Mouse (Mus musculus): ENCODE measurements around the gene Cyp2b10. TPM values are rescaled to one million over a fixed set of nuclear protein-coding genes. Genes with fewer than 3 reads are reported as not detected.

Gene Cyp2b10
- total RNA-seq (2014; rRNA removed) (95.3 and 137 TPM in 2 replicates), polyA plus RNA-seq (2012; rRNA removed) (21.6 and 78.3 TPM in 2 replicates)

- no peak within 1 kb of the TSS for H3K27ac ChIP-seq (replicated peaks; ENCODE audit: insufficient read depth, low read depth, low read length)
- no peak for TF ChIP-seq POLR2A (IDR thresholded peaks at IDR 0.05; ENCODE audit: extremely low read depth, insufficient read depth, low read length)
- TF ChIP-seq CTCF (IDR thresholded peaks at IDR 0.05; ENCODE audit: low read depth, low read length), result no peak
- peak; percentile 90 for DNase-seq (ENCODE audit: extremely low read depth, low read depth, low spot score)
- 52% methylated on average over 6 of the region's 6 CpGs for WGBS
- H3K4me3 ChIP-seq (ENCODE audit: insufficient read depth, low read depth, low read length), result no peak within 1 kb of the TSS
- H3K79me2 ChIP-seq (ENCODE audit: control insufficient read depth, insufficient read depth, low read length), result no peaks in the 10 kb centered on the region
- H3K9ac ChIP-seq (ENCODE audit: low read depth, low read length), result no peak within 1 kb of the TSS
- H3K27me3 ChIP-seq (ENCODE audit: control insufficient read depth, insufficient read depth, low read length), result no peaks in the 10 kb centered on the region
- H3K36me3 ChIP-seq (ENCODE audit: control insufficient read depth, insufficient read depth, low read length), result no peaks in the 10 kb centered on the region
- H3K4me1 ChIP-seq (ENCODE audit: control insufficient read depth, insufficient read depth, low read length), result peaks cover 10% of the 10 kb centered on the region
Observed at GRCm38 (mm10) chr7:25897411-25897810, at the start of gene Cyp2b10. Gene Cyp2b10 (plus strand): TSS chr7:25897620.

GRCm38 (mm10) chr7:25847722-25848443, 49.5 kb upstream of the Cyp2b10 start:
- 15% methylated on average over 13 of the region's 13 CpGs for WGBS
- DNase-seq (ENCODE audit: extremely low read depth, low read depth, low spot score), result peak; percentile 80

GRCm38 (mm10) chr7:25848444-25848812, 49.0 kb upstream of the Cyp2b10 start:
- Histone ChIP-seq H3K9ac (ENCODE audit: low read depth, low read length) (peak overlapping the region; percentile 87), H3K36me3 (ENCODE audit: control insufficient read depth, insufficient read depth, low read length) (no peaks in the 10 kb centered on the region), H3K79me2 (ENCODE audit: control insufficient read depth, insufficient read depth, low read length) (no peaks in the 10 kb centered on the region), H3K27me3 (ENCODE audit: control insufficient read depth, insufficient read depth, low read length) (no peaks in the 10 kb centered on the region), H3K4me3 (ENCODE audit: insufficient read depth, low read depth, low read length) (peak overlapping the region; percentile 58; the same call in 1 of the 2 replicates), H3K27ac (replicated peaks; ENCODE audit: insufficient read depth, low read depth, low read length) (no peak overlapping the region), H3K4me1 (ENCODE audit: control insufficient read depth, insufficient read depth, low read length) (peaks cover 4% of the 10 kb centered on the region; the same call in 1 of the 2 replicates)
- WGBS, result 25% methylated on average over 11 of the region's 11 CpGs
- no peak for TF ChIP-seq CTCF (IDR thresholded peaks at IDR 0.05; ENCODE audit: low read depth, low read length)
- no peak for TF ChIP-seq POLR2A (IDR thresholded peaks at IDR 0.05; ENCODE audit: extremely low read depth, insufficient read depth, low read length)
- DNase-seq (ENCODE audit: extremely low read depth, low read depth, low spot score), result no peak

More at GRCm38 (mm10) chr7:25847722-25848443, 49.5 kb upstream of the Cyp2b10 start:
- Histone ChIP-seq H3K27ac (replicated peaks; ENCODE audit: insufficient read depth, low read depth, low read length) (0 out of 2 replicates have a peak overlapping the region, but pooled peaks have one; percentile 43), H3K4me3 (ENCODE audit: insufficient read depth, low read depth, low read length) (peak overlapping the region; percentile 58), H3K36me3 (ENCODE audit: control insufficient read depth, insufficient read depth, low read length) (no peaks in the 10 kb centered on the region), H3K79me2 (ENCODE audit: control insufficient read depth, insufficient read depth, low read length) (no peaks in the 10 kb centered on the region), H3K27me3 (ENCODE audit: control insufficient read depth, insufficient read depth, low read length) (no peaks in the 10 kb centered on the region), H3K4me1 (ENCODE audit: control insufficient read depth, insufficient read depth, low read length) (peaks cover 4% of the 10 kb centered on the region; the same call in 1 of the 2 replicates), H3K9ac (ENCODE audit: low read depth, low read length) (peak overlapping the region; percentile 87)
- no peak for TF ChIP-seq POLR2A (IDR thresholded peaks at IDR 0.05; ENCODE audit: extremely low read depth, insufficient read depth, low read length)
- TF ChIP-seq CTCF (IDR thresholded peaks at IDR 0.05; ENCODE audit: low read depth, low read length), result peak; percentile 65

- TF ChIP-seq POLR2A (IDR thresholded peaks at IDR 0.05; ENCODE audit: extremely low read depth, insufficient read depth, low read length), result no peak
- peak; percentile 94 for TF ChIP-seq CTCF (IDR thresholded peaks at IDR 0.05; ENCODE audit: low read depth, low read length)
- no peaks in the 10 kb centered on the region for H3K27me3 ChIP-seq (ENCODE audit: control insufficient read depth, insufficient read depth, low read length)
- H3K79me2 ChIP-seq (ENCODE audit: control insufficient read depth, insufficient read depth, low read length), result no peaks in the 10 kb centered on the region
- DNase-seq (ENCODE audit: extremely low read depth, low read depth, low spot score), result peak; percentile 47
- WGBS, result 28% methylated on average over 8 of the region's 8 CpGs
- no peaks in the 10 kb centered on the region for H3K4me1 ChIP-seq (ENCODE audit: control insufficient read depth, insufficient read depth, low read length)
- no peak overlapping the region for H3K9ac ChIP-seq (ENCODE audit: low read depth, low read length)
- H3K36me3 ChIP-seq (ENCODE audit: control insufficient read depth, insufficient read depth, low read length), result no peaks in the 10 kb centered on the region
- H3K27ac ChIP-seq (replicated peaks; ENCODE audit: insufficient read depth, low read depth, low read length), result no peak overlapping the region
- no peak overlapping the region for H3K4me3 ChIP-seq (ENCODE audit: insufficient read depth, low read depth, low read length)
Observed at GRCm38 (mm10) chr7:25855082-25855481, 42.3 kb upstream of the Cyp2b10 start.

GRCm38 (mm10) chr7:25859962-25860870, 37.2 kb upstream of the Cyp2b10 start:
- H3K4me1 ChIP-seq (ENCODE audit: control insufficient read depth, insufficient read depth, low read length), result no peaks in the 10 kb centered on the region
- H3K27me3 ChIP-seq (ENCODE audit: control insufficient read depth, insufficient read depth, low read length), result no peaks in the 10 kb centered on the region
- no peak for DNase-seq (ENCODE audit: extremely low read depth, low read depth, low spot score)
- H3K79me2 ChIP-seq (ENCODE audit: control insufficient read depth, insufficient read depth, low read length), result no peaks in the 10 kb centered on the region
- WGBS, result 51% methylated on average over 9 of the region's 9 CpGs
- no peaks in the 10 kb centered on the region for H3K36me3 ChIP-seq (ENCODE audit: control insufficient read depth, insufficient read depth, low read length)
- TF ChIP-seq CTCF (IDR thresholded peaks at IDR 0.05; ENCODE audit: low read depth, low read length), result peak; percentile 28; the same call in 1 of the 2 replicates
- TF ChIP-seq POLR2A (IDR thresholded peaks at IDR 0.05; ENCODE audit: extremely low read depth, insufficient read depth, low read length), result no peak
- no peak overlapping the region for H3K4me3 ChIP-seq (ENCODE audit: insufficient read depth, low read depth, low read length)
- H3K9ac ChIP-seq (ENCODE audit: low read depth, low read length), result no peak overlapping the region
- H3K27ac ChIP-seq (replicated peaks; ENCODE audit: insufficient read depth, low read depth, low read length), result no peak overlapping the region

All from liver, adult 2 months (tissue).